Mouse (Mus musculus) kidney, embryonic 16.5 days (tissue): ENCODE measurements at regions not wholly inside any gene's neighbourhood (a gene's known extent, or its start where the extent isn't known, plus 50 kb on each side); places are given as distances from the start of the nearest gene placed in this dataset.

Experiments used
- ATAC-seq: fragments of 200-750 bp; cut with Nextera tagmentation; 2 replicates; pipeline ENCODE4 v1.8.0; 2017; ENCODE audit warnings: moderate TSS enrichment; ENCODE audit not compliant: low FRiP score, low TSS enrichment
- H3K27ac ChIP-seq: fragments of 300-500 bp; sonication (generic); 2 replicates; pipeline ENCODE4 v1.5.1; 2014; ENCODE audit warnings: low read length
- H3K27me3 ChIP-seq: fragments of 300-500 bp; sonication (generic); 2 replicates; pipeline ENCODE4 v1.6.1; 2014; ENCODE audit warnings: low read length, control low read depth, mixed read lengths; ENCODE audit not compliant: insufficient read depth
- H3K36me3 ChIP-seq: fragments of 300-500 bp; sonication (generic); 2 replicates; pipeline ENCODE4 v1.6.1; 2014; ENCODE audit warnings: low read length, control low read depth, mixed read lengths; ENCODE audit not compliant: insufficient read depth
- H3K4me1 ChIP-seq: fragments of 300-500 bp; sonication (generic); 2 replicates; pipeline ENCODE4 v1.6.1; 2014; ENCODE audit warnings: low read length, control low read depth, mixed read lengths; ENCODE audit not compliant: insufficient read depth
- H3K4me2 ChIP-seq: fragments of 300-500 bp; sonication (generic); replicated peaks from 2 replicates; pipeline ENCODE4 v1.6.1; 2014; ENCODE audit warnings: low read depth, low read length
- H3K4me3 ChIP-seq: fragments of 300-500 bp; sonication (generic); 2 replicates; pipeline ENCODE4 v1.5.1; 2014; ENCODE audit warnings: mild to moderate bottlenecking, low read length
- H3K9ac ChIP-seq: fragments of 300-500 bp; sonication (generic); replicated peaks from 2 replicates; pipeline ENCODE4 v1.6.1; 2014; ENCODE audit warnings: low read length
- H3K9me3 ChIP-seq: fragments of 300-500 bp; sonication (generic); 2 replicates; pipeline ENCODE4 v1.6.1; 2016; ENCODE audit warnings: low read length, control low read depth
- WGBS: fragments of 180-500 bp; shearing (Covaris S2); extraction: QIAGEN DNeasy Blood & Tissue Kit; methylation state at CpG from one replicate; pipeline ENCODE4 v1.1.7; 2014; 5-methylcytosine and 5-hydroxymethylcytosine counted together

DNA sequence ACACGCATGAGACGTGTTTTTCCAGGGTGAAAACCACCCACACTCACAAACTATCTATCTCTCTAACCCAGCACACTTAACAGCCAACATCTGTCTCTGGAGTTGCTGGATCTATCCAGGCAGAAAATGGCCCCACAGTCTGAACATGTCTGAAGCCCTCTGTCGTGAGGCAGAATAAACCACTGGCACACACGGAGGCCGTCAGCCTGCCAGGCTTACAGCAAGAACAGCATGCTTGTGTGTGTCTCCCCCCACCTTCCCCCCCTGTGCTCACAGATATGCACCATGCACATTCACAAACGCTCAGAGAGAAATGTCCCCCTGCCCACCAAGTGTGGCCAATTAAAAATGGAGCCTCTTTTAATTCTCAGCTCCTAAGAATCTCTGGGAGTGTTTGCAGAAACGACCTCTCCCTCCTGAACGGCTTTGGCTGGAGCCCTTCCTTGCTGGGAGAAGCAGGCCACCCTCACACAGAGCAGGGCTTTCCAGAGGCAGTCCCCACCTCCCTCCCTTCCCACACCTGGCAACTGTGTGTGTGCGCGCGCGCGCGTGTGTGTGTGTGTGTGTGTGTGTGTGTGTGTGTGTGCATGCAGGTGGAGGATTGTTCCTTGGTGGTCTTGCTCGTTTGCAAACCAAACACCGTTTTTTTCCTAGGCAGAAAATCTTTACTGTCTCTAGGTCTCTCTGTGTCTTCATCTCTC is 88.7 kb downstream of the Edn3 start:
- Histone ChIP-seq H3K27ac (no peak overlapping the region), H3K4me1 (peaks cover 25% of the 10 kb centered on the region), H3K9ac (no peak overlapping the region), H3K4me3 (no peak overlapping the region), H3K27me3 (no peaks in the 10 kb centered on the region), H3K4me2 (no peak overlapping the region), H3K9me3 (no peaks in the 10 kb centered on the region), H3K36me3 (no peaks in the 10 kb centered on the region)
- 51% methylated on average over 16 of the region's 16 CpGs for WGBS
- ATAC-seq = no peak

DNA sequence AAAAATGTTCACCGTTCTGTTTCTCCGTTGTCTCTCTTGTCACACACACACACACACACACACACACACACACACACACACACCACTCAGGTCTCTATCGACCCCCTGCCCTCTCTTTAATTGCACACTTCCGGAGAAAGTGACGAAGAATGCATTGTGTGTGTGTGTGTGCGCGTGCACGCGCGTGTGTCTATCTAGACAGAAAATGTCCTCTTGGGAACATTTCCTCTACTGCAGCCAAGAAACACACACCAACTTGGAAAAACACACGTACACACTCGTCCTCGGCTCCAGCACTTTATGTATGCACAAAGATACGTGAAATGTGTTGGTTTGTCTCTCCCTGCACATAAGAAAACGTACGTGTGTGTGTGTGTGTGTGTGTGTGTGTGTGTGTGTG is 90.4 kb downstream of the Edn3 start:
- H3K36me3 ChIP-seq = no peaks in the 10 kb centered on the region
- peak overlapping the region; percentile 23; the same call in 1 of the 2 replicates for H3K27ac ChIP-seq
- no peak overlapping the region for H3K9ac ChIP-seq
- no peaks in the 10 kb centered on the region for H3K27me3 ChIP-seq
- no peaks in the 10 kb centered on the region for H3K9me3 ChIP-seq
- 41% methylated on average over 16 of the region's 16 CpGs for WGBS
- H3K4me2 ChIP-seq = 0 out of 2 replicates have a peak overlapping the region, but pooled peaks have one; percentile 4
- ATAC-seq = peak; percentile 25; the same call in 1 of the 2 replicates
- H3K4me1 ChIP-seq = peaks cover 25% of the 10 kb centered on the region
- H3K4me3 ChIP-seq = no peak overlapping the region

DNA sequence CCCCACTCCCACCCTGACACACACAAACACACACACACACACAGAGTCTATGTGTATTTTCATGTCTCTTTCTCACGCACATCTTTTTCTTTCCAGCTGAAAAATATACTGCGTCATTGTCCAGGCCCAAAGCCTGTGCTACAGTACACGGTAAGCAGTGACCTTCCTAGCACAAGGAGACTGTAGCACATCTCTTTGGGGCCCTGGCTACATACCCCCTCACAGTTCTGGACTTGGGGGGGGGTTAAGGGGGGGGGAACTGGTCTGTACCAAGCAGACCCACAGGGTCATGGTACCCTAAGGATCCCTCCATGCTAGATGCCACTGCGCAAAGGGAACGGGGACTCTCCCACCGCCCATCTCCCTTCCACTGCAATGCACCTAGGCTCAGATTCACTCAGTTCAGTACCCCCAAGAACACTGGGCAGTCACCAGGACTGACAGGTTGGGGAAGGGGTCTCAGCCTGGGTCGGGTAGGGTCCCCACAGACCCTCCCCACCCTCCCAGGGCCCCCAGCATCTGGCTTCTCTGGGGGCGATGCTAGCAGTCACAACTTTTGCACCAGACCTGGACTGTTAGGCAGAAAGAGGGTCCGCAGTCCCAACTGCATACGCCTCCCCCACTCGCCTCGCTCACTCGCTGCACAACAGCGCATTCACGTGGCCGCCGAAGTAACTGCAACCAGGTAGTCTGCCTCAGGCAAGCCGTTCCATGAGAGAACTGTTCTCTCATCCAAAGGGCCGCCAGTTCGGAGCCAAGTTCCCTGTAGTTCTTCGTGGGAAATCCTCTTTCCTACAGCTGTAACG is 91.3 kb downstream of the Edn3 start:
- Histone ChIP-seq H3K27me3 (no peaks in the 10 kb centered on the region), H3K4me2 (no peak overlapping the region), H3K9me3 (no peaks in the 10 kb centered on the region), H3K4me1 (peaks cover 25% of the 10 kb centered on the region), H3K27ac (peak overlapping the region; percentile 23; the same call in 1 of the 2 replicates), H3K36me3 (no peaks in the 10 kb centered on the region), H3K9ac (0 out of 2 replicates have a peak overlapping the region, but pooled peaks have one; percentile 37), H3K4me3 (no peak overlapping the region)
- ATAC-seq = peak; percentile 77
- WGBS = 15% methylated on average over 22 of the region's 22 CpGs

DNA sequence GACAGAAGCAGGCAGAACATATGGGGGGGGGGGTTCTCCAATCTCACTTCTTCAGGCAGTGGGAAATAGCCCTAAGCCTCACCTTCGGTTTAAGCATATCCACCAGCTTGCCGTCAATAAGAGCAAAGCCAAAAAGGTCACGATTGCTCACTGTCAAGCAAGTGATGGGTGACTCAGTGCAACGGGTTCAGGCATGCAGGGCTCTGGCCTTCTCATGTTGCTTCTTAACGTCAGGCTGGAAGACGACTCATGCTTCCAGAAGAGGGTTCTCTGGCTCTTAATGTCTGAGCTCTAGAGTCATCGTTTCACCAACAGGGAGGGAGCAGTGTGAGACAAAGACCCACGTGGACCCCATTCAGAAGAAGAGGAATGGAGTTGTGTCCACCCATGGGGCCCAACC is 93.4 kb downstream of the Edn3 start:
- Histone ChIP-seq H3K9me3 (no peaks in the 10 kb centered on the region), H3K4me3 (no peak overlapping the region), H3K9ac (no peak overlapping the region), H3K27ac (no peak overlapping the region), H3K4me1 (peaks cover 35% of the 10 kb centered on the region), H3K36me3 (no peaks in the 10 kb centered on the region), H3K4me2 (no peak overlapping the region), H3K27me3 (no peaks in the 10 kb centered on the region)
- WGBS = 71% methylated on average over 8 of the region's 8 CpGs
- no peak for ATAC-seq

DNA sequence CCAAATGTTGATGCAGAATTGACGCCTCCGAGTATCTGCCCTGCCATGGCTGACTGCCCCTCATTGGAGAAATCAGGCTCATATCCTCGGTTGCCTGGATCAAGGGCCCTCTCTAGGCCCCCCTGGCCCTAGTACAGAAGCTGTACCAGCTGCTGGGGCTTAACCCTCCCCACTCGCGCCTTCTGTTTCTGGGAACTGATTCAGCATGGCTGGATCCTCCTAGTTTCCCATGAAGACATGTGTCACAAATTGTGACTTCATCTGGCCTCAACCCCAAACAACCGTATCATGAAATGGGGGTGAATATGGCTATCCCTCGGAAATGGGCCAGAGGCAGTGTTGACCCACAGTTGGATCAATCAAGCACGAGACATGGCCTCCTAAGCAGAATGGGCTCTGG is 95.1 kb downstream of the Edn3 start:
- WGBS = 75% methylated on average over 8 of the region's 8 CpGs
- ATAC-seq = no peak

DNA sequence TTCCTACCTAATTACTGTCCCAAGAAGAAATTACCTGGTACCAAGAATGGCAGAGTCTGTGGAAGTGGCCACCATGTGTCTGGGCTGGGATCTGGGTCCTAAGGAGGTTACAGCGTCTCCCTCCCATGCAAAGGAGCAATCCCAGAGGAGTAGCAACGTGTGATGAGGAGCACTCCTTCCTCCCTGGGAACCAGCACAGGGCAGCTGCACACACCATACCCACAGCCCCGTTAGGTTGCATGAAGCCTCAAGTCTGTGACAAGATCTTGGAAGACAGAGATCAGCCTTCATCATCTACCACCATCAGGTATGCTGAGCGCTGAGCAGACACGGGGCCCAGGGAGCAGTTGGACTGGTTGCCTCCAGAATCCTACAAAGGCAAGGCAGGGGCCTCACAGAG is 95.7 kb downstream of the Edn3 start:
- no peaks in the 10 kb centered on the region for H3K36me3 ChIP-seq
- H3K9me3 ChIP-seq = no peaks in the 10 kb centered on the region
- H3K4me2 ChIP-seq = no peak overlapping the region
- WGBS = 88% methylated on average over 5 of the region's 5 CpGs
- H3K9ac ChIP-seq = no peak overlapping the region
- peaks cover 25% of the 10 kb centered on the region for H3K4me1 ChIP-seq
- no peaks in the 10 kb centered on the region for H3K27me3 ChIP-seq
- ATAC-seq = no peak
- no peak overlapping the region for H3K4me3 ChIP-seq
- no peak overlapping the region for H3K27ac ChIP-seq

More for the DNA sequence above, 95.1 kb downstream of the Edn3 start:
- no peak overlapping the region for H3K4me2 ChIP-seq
- H3K36me3 ChIP-seq = no peaks in the 10 kb centered on the region
- H3K4me1 ChIP-seq = peaks cover 29% of the 10 kb centered on the region
- H3K27me3 ChIP-seq = no peaks in the 10 kb centered on the region
- H3K9me3 ChIP-seq = no peaks in the 10 kb centered on the region
- no peak overlapping the region for H3K27ac ChIP-seq
- no peak overlapping the region for H3K4me3 ChIP-seq
- H3K9ac ChIP-seq = no peak overlapping the region

DNA sequence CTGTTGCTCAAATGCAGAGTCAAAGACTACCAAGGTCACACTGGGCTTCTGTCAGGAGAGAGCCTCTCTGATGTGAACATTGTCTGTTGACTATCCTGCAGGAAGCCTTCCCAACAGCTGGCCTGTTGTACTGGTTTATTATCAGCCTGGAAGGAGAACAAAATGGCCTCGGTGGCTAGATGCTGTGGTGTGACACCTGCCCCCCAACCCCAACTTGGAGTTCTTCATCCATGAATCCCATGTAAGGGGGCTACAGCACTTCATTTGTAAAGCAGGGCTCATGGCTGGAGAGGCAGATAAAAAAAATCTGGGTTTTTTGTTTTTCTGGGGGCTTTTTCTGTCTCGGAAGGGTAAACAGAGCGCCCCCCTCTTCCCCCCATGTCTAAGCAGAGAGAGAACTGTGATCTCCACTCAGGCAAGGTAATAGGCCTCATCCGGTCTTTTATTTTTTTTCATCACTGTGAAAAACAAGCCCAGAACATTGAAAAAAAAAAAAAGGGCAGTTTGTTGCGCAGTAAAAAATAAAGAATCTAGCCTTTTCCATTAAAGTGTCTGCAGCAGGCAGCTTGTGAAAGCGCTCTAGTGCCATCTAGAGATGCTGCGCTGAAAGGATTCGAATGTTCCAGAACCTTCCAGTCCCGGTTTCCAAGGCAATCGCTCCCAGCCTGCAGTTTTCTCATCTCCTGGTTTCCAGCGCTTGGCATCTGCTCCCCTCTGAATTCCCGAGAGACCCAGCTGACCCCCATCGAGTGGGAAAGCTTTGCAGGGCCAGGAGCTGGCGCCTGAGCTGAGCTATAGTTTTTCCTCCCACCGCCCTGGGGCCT is 97.8 kb downstream of the Edn3 start:
- Histone ChIP-seq H3K9me3 (no peaks in the 10 kb centered on the region), H3K27ac (peak overlapping the region; percentile 95), H3K36me3 (no peaks in the 10 kb centered on the region), H3K9ac (peak overlapping the region; percentile 53), H3K4me3 (no peak overlapping the region), H3K27me3 (no peaks in the 10 kb centered on the region), H3K4me2 (0 out of 2 replicates have a peak overlapping the region, but pooled peaks have one; percentile 23), H3K4me1 (peaks cover 20% of the 10 kb centered on the region)
- WGBS = 9% methylated on average over 15 of the region's 15 CpGs
- peak; percentile 80 for ATAC-seq

DNA sequence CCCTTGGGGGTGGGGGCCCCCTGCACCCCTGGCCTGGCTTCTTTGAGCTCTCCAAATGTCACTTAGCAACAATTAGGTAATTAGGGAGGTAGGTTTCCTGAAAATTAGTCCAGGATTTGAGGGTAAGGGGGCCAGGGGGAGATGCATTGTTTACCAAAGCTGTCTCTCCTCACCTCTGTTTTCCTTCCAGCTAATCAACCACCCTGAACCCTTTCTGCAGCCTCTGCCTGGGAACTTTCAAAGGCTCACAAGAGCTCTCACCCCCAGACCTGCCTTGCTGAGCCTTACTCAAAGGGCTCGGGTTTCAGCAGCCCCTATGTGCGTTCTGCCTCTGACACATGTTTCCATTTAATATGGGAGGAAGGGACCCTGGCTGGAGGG is 98.4 kb downstream of the Edn3 start:
- Histone ChIP-seq H3K27me3 (no peaks in the 10 kb centered on the region), H3K4me3 (no peak overlapping the region), H3K4me2 (0 out of 2 replicates have a peak overlapping the region, but pooled peaks have one; percentile 23), H3K36me3 (no peaks in the 10 kb centered on the region), H3K9me3 (no peaks in the 10 kb centered on the region), H3K27ac (peak overlapping the region; percentile 95), H3K9ac (peak overlapping the region; percentile 53), H3K4me1 (peaks cover 20% of the 10 kb centered on the region)
- peak; percentile 77 for ATAC-seq
- WGBS = 0% methylated on average over 2 of the region's 2 CpGs

DNA sequence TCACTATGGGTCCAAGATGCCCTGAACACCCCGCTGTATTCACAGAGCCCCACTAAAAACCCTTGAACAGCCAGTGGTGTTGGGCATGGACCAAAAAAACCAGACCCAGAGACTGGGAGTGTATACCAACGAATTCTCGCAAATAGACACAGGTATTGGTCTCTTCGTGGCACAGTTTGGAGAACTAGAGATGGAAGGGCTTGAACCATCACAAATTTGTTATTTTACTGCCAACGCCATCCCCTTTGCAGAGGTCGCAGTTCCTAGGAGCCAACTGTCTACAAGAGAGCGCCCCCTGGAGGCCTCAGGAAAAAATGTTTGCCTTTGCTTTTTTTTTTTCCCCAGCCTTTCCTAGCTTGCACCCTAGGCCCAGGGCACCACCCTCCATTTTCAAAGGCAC is 99.1 kb downstream of the Edn3 start:
- WGBS = 35% methylated on average over 7 of the region's 7 CpGs
- Histone ChIP-seq H3K9me3 (no peaks in the 10 kb centered on the region), H3K9ac (no peak overlapping the region), H3K27ac (peak overlapping the region; percentile 95), H3K4me3 (no peak overlapping the region), H3K4me1 (peaks cover 21% of the 10 kb centered on the region), H3K27me3 (no peaks in the 10 kb centered on the region), H3K36me3 (no peaks in the 10 kb centered on the region), H3K4me2 (no peak overlapping the region)
- no peak for ATAC-seq
